Mouse (Mus musculus) C2C12 (cell line): ENCODE measurements around the gene Gm21698. TPM values are rescaled to one million over a fixed set of nuclear protein-coding genes. Genes with fewer than 3 reads are reported as not detected.
"Not testable (repeated sequence)": the region's sequence is repeated elsewhere in the genome, so short reads cannot be mapped to it uniquely, and the experiment has no call there.

Source experiments
- H3K27me3 ChIP-seq: one replicate; pipeline ENCODE4 v1.6.1; 2011; ENCODE audit not compliant: control insufficient read depth, insufficient read depth, insufficient read length
- H3K36me3 ChIP-seq: one replicate; pipeline ENCODE4 v1.6.1; 2011; ENCODE audit not compliant: control insufficient read depth, insufficient read depth
- H3K4me3 ChIP-seq: one replicate; pipeline ENCODE4 v1.5.1; 2011; ENCODE audit warnings: mild to moderate bottlenecking, control low read depth; ENCODE audit not compliant: poor library complexity, insufficient read depth, severe bottlenecking
- H3K79me2 ChIP-seq: one replicate; pipeline ENCODE4 v1.6.1; 2011; ENCODE audit not compliant: control insufficient read depth, insufficient read depth
- H3K79me3 ChIP-seq: one replicate; pipeline ENCODE4 v1.6.1; 2011; ENCODE audit warnings: low read depth, control low read depth
- H3ac ChIP-seq: one replicate; pipeline ENCODE3; 2011; ENCODE audit warnings: low read depth; ENCODE audit not compliant: control insufficient read depth, insufficient read length
- long read RNA-seq, 2 experiments: library from polyadenylated mRNA; unstranded; transcript quantifications; one replicate each; pipeline ENCODE4 v2.0.0; 2019 to 2020
- polyA plus RNA-seq: library from polyadenylated mRNA; unstranded; fragments of >200 nt; fragmentation: generic; extraction: Trizol; gene quantifications from one replicate; pipeline ENCODE4 v1.2.1, GENCODE M21; 2012; ENCODE audit warnings: missing spikeins

Gm21698 gene
- not detected for polyA plus RNA-seq
- long read RNA-seq, experiment 1, result 0 reads
- long read RNA-seq, experiment 2, result 0 reads

- H3K27me3 ChIP-seq, H3K36me3 ChIP-seq, H3K4me3 ChIP-seq, H3K79me2 ChIP-seq, H3K79me3 ChIP-seq, H3ac ChIP-seq: not testable (repeated sequence)
These were observed at the start of gene Gm21698 for GRCm38 (mm10) chr5:25988550-25988949. Gene Gm21698, minus strand, starts transcription at chr5:25988650.

DNA sequence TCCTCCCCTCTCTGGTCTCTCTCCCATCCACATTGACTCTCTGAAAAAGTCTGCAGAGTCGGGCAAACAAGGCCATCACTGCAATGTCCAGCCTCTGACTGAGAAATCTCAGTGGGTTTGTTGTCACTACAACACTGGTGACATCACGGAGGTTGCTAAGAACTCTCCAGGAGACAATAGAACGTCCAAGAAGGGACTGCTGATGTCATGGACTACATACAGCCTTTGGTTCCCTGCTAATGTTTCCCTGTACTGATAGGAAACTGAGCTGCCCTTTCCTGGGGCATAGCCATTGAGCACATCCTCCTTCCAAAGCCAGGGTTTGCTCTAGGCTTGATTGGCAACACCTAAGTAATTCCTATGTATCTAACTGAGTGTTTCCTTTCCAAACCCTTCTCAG is 34.4 kb upstream of the Gm21698 start, which contains the start of gene Gm5862:
Gene Gm5862, minus strand, starts transcription at position 101 of the 400 bp plus-strand sequence.
- H3K27me3 ChIP-seq, H3K79me3 ChIP-seq, H3ac ChIP-seq, H3K4me3 ChIP-seq, H3K79me2 ChIP-seq, H3K36me3 ChIP-seq: not testable (repeated sequence)

GRCm38 (mm10) chr5:26007697-26008096 is 19.2 kb upstream of the Gm21698 start:
- not testable (repeated sequence) for H3K79me3 ChIP-seq, H3K79me2 ChIP-seq, H3K4me3 ChIP-seq, H3K27me3 ChIP-seq, H3ac ChIP-seq, H3K36me3 ChIP-seq

- not testable (repeated sequence) for H3K36me3 ChIP-seq, H3K79me3 ChIP-seq, H3ac ChIP-seq, H3K79me2 ChIP-seq, H3K27me3 ChIP-seq, H3K4me3 ChIP-seq
These were observed 18.7 kb upstream of the Gm21698 start for GRCm38 (mm10) chr5:26006937-26007695.

DNA sequence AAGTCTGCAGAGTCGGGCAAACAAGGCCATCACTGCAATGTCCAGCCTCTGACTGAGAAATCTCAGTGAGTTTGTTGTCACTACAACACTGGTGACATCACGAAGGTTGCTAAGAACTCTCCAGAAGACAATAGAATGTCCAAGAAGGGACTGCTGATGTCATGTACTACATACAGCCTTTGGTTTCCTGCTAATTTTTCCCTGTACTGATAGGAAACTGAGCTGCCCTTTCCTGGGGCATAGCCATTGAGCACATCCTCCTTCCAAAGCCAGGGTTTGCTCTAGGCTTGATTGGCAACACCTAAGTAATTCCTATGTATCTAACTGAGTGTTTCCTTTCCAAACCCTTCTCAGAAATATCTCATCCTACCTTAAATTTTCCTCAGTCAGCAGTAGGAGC is 16.2 kb upstream of the Gm21698 start, which contains the start of gene Gm1979:
Gene Gm1979, minus strand, starts transcription at position 101 of the 400 bp plus-strand sequence.
- H3K79me3 ChIP-seq, H3K79me2 ChIP-seq, H3K4me3 ChIP-seq, H3K27me3 ChIP-seq, H3ac ChIP-seq, H3K36me3 ChIP-seq: not testable (repeated sequence)

- H3K79me2 ChIP-seq, H3ac ChIP-seq, H3K36me3 ChIP-seq, H3K79me3 ChIP-seq, H3K4me3 ChIP-seq, H3K27me3 ChIP-seq: not testable (repeated sequence)
These were observed 15.9 kb downstream of the Gm21698 start, which contains the start of gene Gm21680 for GRCm38 (mm10) chr5:25972563-25972962. Gene Gm21680, minus strand, starts transcription at chr5:25972663.

GRCm38 (mm10) chr5:25957050-25957449 is 31.4 kb downstream of the Gm21698 start:
- not testable (repeated sequence) for H3K79me3 ChIP-seq, H3K4me3 ChIP-seq

DNA sequence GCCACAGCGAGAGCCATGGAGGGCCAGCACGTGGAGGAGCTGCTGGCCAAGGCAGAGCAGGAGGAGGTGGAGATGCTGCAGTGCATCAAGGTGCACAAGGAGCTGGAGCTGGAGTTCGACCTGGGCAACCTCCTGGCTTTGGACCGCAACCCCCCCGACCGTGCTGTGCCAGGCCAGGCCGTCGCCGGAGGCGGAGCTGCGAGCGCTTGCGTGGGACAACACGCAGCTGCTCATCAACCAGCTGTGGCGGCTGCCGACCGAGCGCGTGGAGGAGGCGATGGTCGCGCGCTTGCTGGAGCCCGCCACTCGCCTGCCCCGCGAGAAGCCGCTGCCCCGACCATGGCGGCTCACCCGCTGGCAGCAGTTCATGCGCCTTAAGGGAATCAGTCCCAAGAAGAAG is 31.8 kb downstream of the Gm21698 start:
- H3K4me3 ChIP-seq, H3ac ChIP-seq, H3K79me2 ChIP-seq, H3K36me3 ChIP-seq, H3K79me3 ChIP-seq, H3K27me3 ChIP-seq: not testable (repeated sequence)

More at GRCm38 (mm10) chr5:25957050-25957449, 31.4 kb downstream of the Gm21698 start:
- not testable (repeated sequence) for H3K79me2 ChIP-seq, H3K36me3 ChIP-seq, H3K27me3 ChIP-seq, H3ac ChIP-seq

DNA sequence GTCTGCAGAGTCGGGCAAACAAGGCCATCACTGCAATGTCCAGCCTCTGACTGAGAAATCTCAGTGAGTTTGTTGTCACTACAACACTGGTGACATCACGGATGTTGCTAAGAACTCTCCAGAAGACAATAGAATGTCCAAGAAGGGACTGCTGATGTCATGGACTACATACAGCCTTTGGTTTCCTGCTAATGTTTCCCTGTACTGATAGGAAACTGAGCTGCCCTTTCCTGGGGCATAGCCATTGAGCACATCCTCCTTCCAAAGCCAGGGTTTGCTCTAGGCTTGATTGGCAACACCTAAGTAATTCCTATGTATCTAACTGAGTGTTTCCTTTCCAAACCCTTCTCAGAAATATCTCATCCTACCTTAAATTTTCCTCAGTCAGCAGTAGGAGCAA is 34.1 kb downstream of the Gm21698 start, which contains the start of gene Gm21671:
Gene Gm21671, minus strand, starts transcription at position 101 of the 400 bp plus-strand sequence.
- H3K79me3 ChIP-seq, H3ac ChIP-seq, H3K36me3 ChIP-seq, H3K79me2 ChIP-seq, H3K27me3 ChIP-seq, H3K4me3 ChIP-seq: not testable (repeated sequence)

DNA sequence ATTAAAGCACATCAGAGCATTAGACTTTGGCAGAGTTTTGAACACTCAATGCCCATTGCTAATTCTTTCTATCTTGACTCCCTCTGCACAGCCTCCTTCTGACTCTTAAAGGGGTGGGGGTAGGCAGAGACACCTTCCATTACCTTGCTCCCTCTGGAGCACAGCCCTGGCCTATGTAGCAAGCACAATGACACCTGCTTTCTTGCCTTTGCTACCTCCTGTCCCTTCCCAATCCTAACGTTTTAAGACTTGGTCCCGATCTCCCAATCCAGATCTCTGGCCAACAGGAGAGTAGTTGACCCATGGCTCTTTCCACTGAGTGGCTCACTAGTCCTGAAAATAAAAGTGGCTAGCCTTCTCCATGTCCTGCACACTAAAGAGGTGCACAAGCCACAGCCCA is 43.1 kb downstream of the Gm21698 start:
- not testable (repeated sequence) for H3K36me3 ChIP-seq, H3K79me3 ChIP-seq, H3K27me3 ChIP-seq, H3K4me3 ChIP-seq, H3ac ChIP-seq, H3K79me2 ChIP-seq

GRCm38 (mm10) chr5:25942281-25942680 is 46.2 kb downstream of the Gm21698 start, which contains the start of gene Gm21663:
Gene Gm21663, minus strand, starts transcription at chr5:25942381.
- not testable (repeated sequence) for H3K4me3 ChIP-seq, H3K27me3 ChIP-seq, H3ac ChIP-seq, H3K79me2 ChIP-seq, H3K79me3 ChIP-seq, H3K36me3 ChIP-seq
